In the genomic region with DNA sequence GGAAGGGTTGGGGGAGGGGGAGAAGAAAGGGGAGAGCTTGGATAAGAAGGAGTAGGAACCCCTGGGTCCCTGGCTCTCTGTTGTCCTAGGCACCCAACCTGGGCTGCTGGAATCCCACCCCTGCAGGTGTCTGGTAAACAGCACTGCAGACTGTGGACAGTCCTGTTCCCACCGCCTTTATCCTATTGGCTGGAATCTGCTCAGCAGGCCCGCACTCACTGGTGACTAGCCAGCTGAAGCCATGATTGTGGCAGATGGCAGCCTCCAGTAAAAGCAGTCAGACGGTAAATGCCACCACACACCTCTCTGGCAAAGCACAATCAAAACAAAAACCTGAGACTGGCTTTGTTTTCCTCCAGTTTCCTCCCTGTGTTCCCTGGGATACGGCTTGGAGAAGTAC, we compare ENCODE assay signal across 11 mouse cellular contexts. TPM values are rescaled to one million over a fixed set of nuclear protein-coding genes. Genes with fewer than 3 reads are reported as not detected.
DNase-seq lines count a peak whose midpoint lies in the region; ATAC-seq and TF ChIP-seq lines count a peak whose summit lies in the region.
"Had no signal": no experiment of that assay in that cellular context is flagged by ENCODE, and none has a peak within 500 bp of the region (broad histone marks: within the 10 kb centered on the region; RNA-seq: fewer than 3 reads in every experiment).

No protein-coding gene starts in this region.

- DNase-seq in forebrain, embryonic 10.5 days (ENCODE audit: extremely low spot score, low spot score): no peak
- DNase-seq in layer of hippocampus, adult 2 months (ENCODE audit: low spot score in 2 of 2): peak; percentile 47 to 63
- DNase-seq in layer of hippocampus, adult 9-10 months (ENCODE audit: low spot score): no peak
- peak; percentile 47 for DNase-seq in brain, embryonic 14.5 days (ENCODE audit: low read depth)
- DNase-seq in lung, postnatal 36 days: no peak
- DNase-seq in c-Kit-positive CD71-positive TER-119-positive erythroid progenitor cells, embryonic 14.5 days (ENCODE audit: low spot score): no peak
- DNase-seq: gastrocnemius, postnatal 10 days had no signal

- H3K4me1 ChIP-seq in forebrain, embryonic 10.5 days: peaks cover 46% of the 10 kb centered on the region
- peaks cover 11% of the 10 kb centered on the region for H3K4me1 ChIP-seq in forebrain, embryonic 16.5 days (replicated peaks; ENCODE audit: control insufficient read depth, insufficient read depth, low read length)
- peaks cover 13% of the 10 kb centered on the region for H3K4me1 ChIP-seq in cortical plate, adult 2 months (ENCODE audit: control insufficient read depth, insufficient read depth, low read length)

- H3K4me2 ChIP-seq in forebrain, embryonic 16.5 days (ENCODE audit: low read length): no peak overlapping the region
- H3K4me2 ChIP-seq: heart, embryonic 13.5 days; limb, embryonic 15.5 days had no signal

- 59% methylated on average over 4 of the region's 4 CpGs for WGBS in forebrain, embryonic 10.5 days
- 23% methylated on average over 4 of the region's 4 CpGs for WGBS in forebrain, embryonic 16.5 days

- no peak overlapping the region for H3K9ac ChIP-seq in forebrain, embryonic 16.5 days (replicated peaks; ENCODE audit: low read depth, low read length)
- H3K9ac ChIP-seq: heart, embryonic 13.5 days; limb, embryonic 15.5 days had no signal

- no peak for TF ChIP-seq CTCF in layer of hippocampus, adult 2 months (conservative IDR thresholded peaks at IDR 0.05)
- TF ChIP-seq CTCF in brain, embryonic 14.5 days (IDR thresholded peaks at IDR 0.05; ENCODE audit: borderline replicate concordance, extremely low read depth, insufficient read depth, insufficient read length): no peak
- TF ChIP-seq CTCF in cortical plate, adult 2 months (IDR thresholded peaks at IDR 0.05; ENCODE audit: extremely low read depth, insufficient read depth, low read length): no peak

- no peaks in the 10 kb centered on the region for H3K36me3 ChIP-seq in forebrain, embryonic 10.5 days (replicated peaks)
- no peaks in the 10 kb centered on the region for H3K36me3 ChIP-seq in forebrain, embryonic 16.5 days (ENCODE audit: control insufficient read depth, insufficient read depth)
- H3K36me3 ChIP-seq: heart, embryonic 13.5 days; limb, embryonic 15.5 days had no signal

- peaks cover 21% of the 10 kb centered on the region for H3K27me3 ChIP-seq in forebrain, embryonic 10.5 days (ENCODE audit: poor library complexity, severe bottlenecking)
- H3K27me3 ChIP-seq in forebrain, embryonic 16.5 days (replicated peaks; ENCODE audit: control insufficient read depth, insufficient read depth, low read length): no peaks in the 10 kb centered on the region

- H3K4me3 ChIP-seq in forebrain, embryonic 10.5 days: no peak overlapping the region
- no peak overlapping the region for H3K4me3 ChIP-seq in forebrain, embryonic 16.5 days (replicated peaks; ENCODE audit: low read length)
- peak overlapping the region; percentile 17; the same call in 1 of the 2 replicates for H3K4me3 ChIP-seq in layer of hippocampus, adult 2 months
- no peak overlapping the region for H3K4me3 ChIP-seq in cortical plate, adult 2 months (ENCODE audit: insufficient read depth, low read length)
- H3K4me3 ChIP-seq: heart, embryonic 13.5 days; limb, embryonic 15.5 days had no signal

- no peaks in the 10 kb centered on the region for H3K9me3 ChIP-seq in forebrain, embryonic 10.5 days
- H3K9me3 ChIP-seq in forebrain, embryonic 16.5 days (ENCODE audit: control insufficient read depth, low read length): no peaks in the 10 kb centered on the region
- H3K9me3 ChIP-seq: heart, embryonic 13.5 days; limb, embryonic 15.5 days had no signal

- peak overlapping the region; percentile 13; the same call in 1 of the 2 replicates for H3K27ac ChIP-seq in forebrain, embryonic 10.5 days
- H3K27ac ChIP-seq in forebrain, embryonic 16.5 days (ENCODE audit: low read length): no peak overlapping the region
- H3K27ac ChIP-seq in layer of hippocampus, adult 2 months: peak overlapping the region; percentile 97
- H3K27ac ChIP-seq in cortical plate, adult 2 months (ENCODE audit: insufficient read depth, low read length): 0 out of 2 replicates have a peak overlapping the region, but pooled peaks have one; percentile 5
- H3K27ac ChIP-seq: heart, embryonic 13.5 days; limb, embryonic 15.5 days had no signal

- ATAC-seq in forebrain, embryonic 16.5 days: no peak

- TF ChIP-seq POLR2A in brain, embryonic 14.5 days (IDR thresholded peaks at IDR 0.05; ENCODE audit: borderline replicate concordance, extremely low read depth, insufficient read depth, insufficient read length, poor library complexity, severe bottlenecking): no peak
- 0 out of 2 replicates have a peak, but pooled peaks have one; percentile 9 for TF ChIP-seq POLR2A in cortical plate, adult 2 months (IDR thresholded peaks at IDR 0.05; ENCODE audit: extremely low read depth, insufficient read depth, low read length)

RNA-seq across cellular contexts. Expression of a gene that starts 45.2 kb away (rescaled TPM):
- polyA plus RNA-seq in forebrain, embryonic 10.5 days (2016; fragmentation: Nextera tagmentation; extraction: Ambion mirVana): 45.0 and 48.4 TPM in 2 replicates
- polyA plus RNA-seq in forebrain, embryonic 16.5 days (2015; fragmentation: Nextera tagmentation; extraction: Ambion mirVana): 105 and 109 TPM in 2 replicates
- total RNA-seq in layer of hippocampus, adult 2 months (2021): 100 to 1,000 TPM; 177 to 193 TPM
- 99.6 and 102 TPM in 2 replicates for polyA plus RNA-seq in brain, embryonic 14.5 days (2012; rRNA removed)
- 103 and 117 TPM in 2 replicates for polyA plus RNA-seq in cortical plate, adult 2 months (2012; rRNA removed)

Comparison
In these comparisons a context has a peak if more than half of its experiments do, and no peak if none do; other contexts are left out.
1. DNase-seq: peak in layer of hippocampus, adult 2 months (2 of 2) and brain, embryonic 14.5 days (single experiment); none in forebrain, embryonic 10.5 days (single experiment), layer of hippocampus, adult 9-10 months (single experiment), lung, postnatal 36 days (single experiment) and c-Kit-positive CD71-positive TER-119-positive erythroid progenitor cells, embryonic 14.5 days (single experiment).